Mouse (Mus musculus): Measurements from ENCODE around the gene Mapk1ip1.

Gene Mapk1ip1

DNA sequence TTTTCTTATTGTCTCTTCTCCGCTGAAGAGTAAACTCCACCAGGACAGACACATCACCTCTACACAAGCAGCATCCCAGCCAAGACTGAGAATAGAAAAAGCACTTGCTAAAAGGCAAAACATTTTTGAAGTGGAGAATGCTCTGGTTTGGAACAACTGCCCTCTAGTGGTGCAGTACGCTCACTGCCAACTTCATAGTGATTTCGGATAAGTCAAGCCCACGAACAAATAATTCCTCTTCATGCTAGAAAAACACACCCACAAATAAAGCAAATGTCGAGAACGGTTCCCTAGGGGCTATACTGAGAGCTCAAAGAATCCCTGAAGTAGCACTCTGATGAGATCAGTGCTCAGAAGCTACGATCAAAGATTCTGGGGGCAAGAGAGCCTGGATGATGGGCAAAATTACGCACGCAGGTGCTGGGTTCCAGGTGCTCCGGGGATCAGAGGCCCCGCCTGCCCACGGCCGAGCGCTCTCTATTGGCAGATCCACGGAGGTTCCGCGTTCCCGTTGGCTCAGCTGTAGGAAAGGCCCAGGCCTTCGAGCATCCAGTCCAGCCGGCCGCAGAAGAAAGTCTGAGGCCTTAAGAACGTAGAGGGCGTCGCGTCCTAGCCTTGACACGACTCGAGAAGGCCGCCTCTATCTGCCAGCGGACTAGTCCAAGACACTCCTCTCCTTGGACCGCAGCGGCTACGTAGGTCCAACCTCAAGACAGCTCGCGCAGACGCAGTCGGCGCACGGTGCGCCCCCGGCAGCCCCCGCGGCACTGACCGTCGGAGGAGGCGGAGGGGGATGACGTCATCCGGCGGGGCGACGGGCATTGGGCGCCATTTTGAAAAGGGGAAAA, at the start of gene Mapk1ip1, which contains the start of gene Ppp2r2d:
Gene Mapk1ip1 (minus strand): TSS at position 730 of the 848 bp plus-strand sequence.
Gene Ppp2r2d (plus strand): TSS at position 536 of the 848 bp plus-strand sequence.
- peak; percentile 95 for DNase-seq (ENCODE audit: low spot score)

DNA sequence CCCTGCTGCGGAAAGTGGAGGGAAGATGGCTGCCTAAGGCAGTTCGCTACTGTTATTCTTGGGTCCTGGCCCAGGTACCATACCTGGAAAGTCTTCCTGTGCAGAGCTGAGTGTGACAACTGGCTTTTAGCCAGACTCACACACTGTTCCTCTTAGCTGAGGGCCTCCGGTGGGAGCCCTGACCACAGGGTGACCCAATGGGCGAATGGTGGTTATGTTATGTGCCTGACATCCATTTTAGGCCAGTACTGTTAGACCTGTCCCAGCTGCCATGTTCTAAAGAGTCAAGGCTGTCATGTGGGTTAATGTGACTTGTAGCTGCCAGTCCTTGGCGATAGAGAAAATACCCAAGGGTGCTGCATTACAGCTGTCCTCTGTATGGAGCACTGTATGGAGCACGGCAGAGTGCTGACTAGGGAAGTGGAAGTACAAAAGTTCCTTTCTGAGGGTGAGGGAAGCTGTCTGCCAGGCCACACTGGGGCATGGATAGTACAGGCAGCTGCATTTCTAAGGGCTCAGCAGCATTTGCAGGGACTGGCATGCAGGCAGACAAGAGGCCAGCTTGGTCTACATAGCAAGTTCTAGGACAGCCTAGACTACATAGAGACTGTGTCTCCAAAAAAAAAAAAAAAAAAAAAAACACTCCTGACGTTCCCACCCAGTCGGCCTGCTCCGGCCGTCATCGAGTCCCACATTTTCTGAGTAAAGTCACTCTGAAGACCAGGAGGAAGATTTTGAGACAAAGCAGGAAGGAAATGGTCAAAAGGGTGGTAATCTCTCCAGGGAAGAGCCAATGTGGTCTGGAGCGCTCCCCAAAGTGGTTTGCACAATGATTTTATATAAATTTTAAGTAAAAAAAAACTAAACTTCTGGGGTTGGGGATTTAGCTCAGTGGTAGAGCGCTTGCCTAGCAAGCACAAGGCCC, 39.6 kb upstream of the Mapk1ip1 start:
- DNase-seq (ENCODE audit: low spot score), result no peak

DNA sequence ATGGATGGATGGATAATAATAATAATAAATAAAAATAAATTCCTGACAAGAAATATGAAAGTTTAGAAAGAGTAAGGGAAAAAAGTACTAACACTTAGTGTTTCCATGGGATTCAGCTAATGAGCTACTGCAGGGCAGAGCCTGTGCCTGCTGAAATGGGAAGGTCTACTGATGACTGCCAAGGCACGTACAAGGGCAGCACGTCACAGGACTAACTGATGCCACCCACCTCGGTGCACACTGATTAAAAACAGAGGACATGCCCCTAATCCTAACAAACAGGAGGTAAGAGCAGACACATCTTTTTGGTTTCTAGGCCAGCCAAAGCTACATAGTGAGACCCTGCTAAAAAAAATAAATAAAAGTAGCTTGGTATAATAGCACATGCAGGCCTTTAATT, 37.7 kb upstream of the Mapk1ip1 start:
- DNase-seq (ENCODE audit: low spot score), result no peak

DNA sequence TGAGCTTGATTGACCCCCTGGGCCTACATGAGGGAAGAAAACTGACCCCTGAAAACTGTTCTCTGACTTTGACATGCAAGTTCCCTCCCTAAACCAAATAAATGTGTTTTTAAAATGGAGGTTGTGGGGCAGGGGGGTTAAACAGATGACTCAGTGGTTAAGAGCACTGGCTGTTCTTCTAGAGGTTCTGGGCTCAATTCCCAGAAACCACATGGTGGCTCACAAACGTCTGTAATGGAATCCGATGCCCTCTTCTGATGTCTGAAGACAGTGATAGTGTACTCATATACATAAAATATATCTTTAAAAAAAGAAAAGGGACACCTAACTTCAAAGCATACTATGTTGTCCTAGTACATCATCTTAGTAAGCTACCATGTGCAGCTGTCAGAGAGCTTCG, 29.0 kb upstream of the Mapk1ip1 start:
- no peak for DNase-seq (ENCODE audit: low spot score)

DNA sequence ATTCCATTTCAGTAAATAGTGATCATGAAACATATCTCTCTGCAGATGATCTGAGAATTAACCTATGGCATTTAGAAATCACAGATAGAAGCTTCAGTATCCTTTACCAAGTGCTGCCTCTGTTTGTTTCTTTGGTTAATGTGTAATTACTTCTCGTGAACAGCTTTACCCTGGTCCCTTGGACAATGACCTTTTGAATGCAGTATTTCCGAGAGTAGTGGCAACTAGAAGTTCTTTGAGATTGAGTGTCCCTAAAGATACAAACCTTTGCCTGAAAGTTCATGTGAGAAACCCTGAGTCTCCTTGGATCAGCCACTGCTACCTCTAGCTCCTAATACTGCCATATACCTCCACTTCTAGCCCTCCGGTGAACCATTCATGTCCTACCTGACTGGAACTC, 26.9 kb upstream of the Mapk1ip1 start:
- no peak for DNase-seq (ENCODE audit: low spot score)

DNA sequence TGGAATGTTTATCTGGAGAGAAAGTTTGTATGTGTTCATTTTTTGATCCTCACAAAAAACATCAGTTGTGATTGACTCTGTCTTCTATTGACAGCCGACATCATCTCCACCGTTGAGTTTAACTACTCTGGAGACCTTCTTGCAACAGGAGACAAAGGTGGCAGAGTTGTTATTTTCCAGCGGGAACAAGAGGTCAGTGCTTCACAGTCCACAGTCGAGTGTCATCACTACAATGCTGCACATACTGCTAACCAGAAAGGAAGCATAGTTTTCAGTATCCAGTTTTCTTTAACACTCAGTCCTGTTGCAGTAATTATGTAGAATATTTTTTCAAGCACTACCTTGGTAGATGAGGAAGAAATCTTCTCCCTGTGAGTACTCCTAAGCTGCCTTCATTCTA, 22.2 kb upstream of the Mapk1ip1 start:
- no peak for DNase-seq (ENCODE audit: low spot score)

DNA sequence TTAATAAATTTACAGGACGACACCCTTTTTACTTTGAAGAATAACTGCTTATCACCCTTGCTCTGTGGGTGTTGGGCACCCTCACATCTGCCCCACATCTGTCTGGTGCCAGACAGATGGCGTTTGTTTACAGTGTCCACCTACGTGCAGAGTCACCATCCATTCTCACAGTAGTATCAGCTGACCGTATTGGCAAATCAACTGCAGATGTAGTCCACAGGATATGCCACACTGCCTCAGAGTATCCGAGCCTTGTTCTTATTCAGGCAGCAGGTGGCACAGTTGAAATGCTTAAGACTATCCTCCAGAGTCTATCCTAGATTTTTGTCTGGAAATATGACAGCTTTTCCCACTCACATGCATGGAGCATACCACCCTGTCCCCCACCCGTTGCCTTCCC, 21.2 kb upstream of the Mapk1ip1 start:
- DNase-seq (ENCODE audit: low spot score), result no peak

DNA sequence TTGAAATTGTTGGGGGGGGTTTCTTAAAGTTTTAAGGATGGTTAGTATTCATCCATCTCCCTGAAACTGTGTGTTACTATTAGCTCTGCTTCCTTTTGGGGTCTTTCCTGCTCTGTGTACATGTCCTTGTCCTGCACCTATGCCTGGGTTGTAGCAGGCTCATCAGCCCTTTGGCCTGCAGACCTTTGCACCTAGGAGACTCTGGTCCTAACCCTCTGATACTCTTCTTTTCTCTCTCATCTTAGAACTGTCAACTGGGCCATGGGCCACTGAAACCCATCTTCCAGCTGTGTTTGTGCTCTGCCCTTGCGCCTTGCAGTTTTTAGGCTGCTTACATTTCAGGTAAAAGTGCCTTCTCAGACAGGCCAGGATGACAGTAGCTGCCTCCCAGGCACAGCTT, 18.7 kb upstream of the Mapk1ip1 start:
- DNase-seq (ENCODE audit: low spot score), result no peak

DNA sequence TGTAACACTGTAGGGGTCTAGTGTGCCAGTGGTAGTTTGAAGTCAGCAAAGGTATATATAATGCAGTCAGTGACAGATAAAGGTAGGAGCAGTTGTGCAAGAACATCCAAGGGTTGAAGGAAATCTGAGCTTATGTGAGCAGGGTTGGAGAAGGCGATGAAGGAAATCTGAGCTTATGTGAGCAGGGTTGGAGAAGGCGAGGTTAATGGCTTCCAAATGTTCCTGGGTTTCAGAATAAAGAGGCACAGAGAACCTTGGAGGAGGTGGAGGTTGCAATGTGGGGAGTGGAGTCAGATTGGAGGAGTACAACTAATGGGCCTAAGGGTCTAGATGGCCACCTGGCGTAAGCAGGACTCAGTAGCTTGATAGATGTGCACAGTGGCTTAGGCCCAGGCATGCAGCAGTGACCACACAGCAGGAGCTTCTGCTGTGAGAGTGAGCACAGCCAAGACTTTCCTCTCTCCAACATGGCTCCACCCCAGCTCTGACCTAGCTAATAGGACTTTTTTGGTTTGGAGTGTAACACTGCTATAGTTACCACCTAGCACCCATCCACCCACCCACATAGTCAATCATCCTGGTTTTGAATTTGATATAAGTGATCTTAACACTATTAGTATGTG, 18.0 kb upstream of the Mapk1ip1 start:
- DNase-seq (ENCODE audit: low spot score), result no peak

DNA sequence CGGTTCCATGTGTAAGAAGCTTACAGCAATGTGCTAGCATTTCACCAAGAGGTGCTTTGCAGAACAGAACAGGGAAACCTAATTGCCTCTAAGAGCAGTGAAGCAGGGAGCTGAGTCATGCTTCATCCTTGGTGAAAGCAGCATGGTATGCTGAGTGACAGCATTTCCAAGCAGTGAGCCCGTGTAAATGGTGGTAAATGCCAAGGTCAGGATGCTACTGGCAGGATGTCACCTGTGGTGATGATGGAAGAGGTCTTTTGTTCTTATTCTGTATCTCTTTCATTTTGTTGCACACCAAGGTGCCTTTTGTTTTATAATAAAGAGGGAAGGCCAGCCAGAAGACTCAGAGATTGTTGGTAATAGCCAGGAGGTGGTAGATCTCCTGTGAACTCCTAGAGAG, 10.6 kb upstream of the Mapk1ip1 start:
- DNase-seq (ENCODE audit: low spot score), result no peak

DNA sequence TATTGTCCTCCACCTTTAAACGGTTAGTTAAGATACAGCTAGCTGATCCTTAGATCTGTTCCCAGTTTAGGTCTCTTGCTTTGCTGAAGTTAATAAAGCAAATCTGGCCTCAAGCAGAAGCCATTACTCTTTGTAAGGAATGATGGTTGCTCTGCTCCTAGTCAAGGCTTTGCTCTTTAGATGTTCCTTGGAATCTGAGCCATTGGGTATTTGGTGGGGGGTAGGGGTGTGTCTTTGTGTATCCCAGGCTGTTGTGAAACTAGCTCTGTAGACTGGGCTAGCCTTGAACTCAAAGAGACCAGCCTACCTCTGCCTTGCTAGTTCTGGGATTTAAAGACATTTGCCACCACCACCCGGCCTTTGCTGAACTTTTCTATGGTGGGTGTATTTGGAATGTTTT, 8.1 kb upstream of the Mapk1ip1 start:
- no peak for DNase-seq (ENCODE audit: low spot score)

DNA sequence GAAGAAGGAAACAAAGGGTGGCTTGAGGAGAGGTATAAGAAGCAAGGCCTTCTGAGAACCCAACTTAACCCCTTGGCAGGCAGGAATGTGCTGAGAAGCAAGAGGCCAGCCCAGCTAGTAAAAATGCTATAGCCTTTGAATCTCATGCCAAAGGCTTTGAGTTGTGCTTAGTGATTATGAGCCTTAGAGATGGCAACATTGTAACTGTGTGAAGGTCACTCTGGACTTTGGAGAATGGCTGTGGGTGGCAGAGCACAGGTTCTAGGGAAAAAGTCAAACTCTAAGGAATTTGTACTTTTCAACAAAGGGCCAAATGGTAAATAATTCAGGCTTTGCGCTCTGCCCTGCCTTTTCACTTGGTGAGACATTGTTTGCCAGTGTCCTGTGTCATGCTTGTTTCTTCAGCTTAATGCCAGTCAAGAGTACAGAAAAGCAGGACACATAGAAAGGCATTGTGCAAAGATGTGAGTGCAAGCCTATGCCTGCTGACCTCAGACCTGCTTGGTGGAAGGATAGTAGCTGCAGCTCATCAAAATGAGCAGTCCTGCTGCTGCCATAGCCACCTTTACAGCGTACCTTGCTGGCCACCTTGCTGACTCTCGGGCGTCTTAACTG, 7.5 kb upstream of the Mapk1ip1 start:
- no peak for DNase-seq (ENCODE audit: low spot score)

DNA sequence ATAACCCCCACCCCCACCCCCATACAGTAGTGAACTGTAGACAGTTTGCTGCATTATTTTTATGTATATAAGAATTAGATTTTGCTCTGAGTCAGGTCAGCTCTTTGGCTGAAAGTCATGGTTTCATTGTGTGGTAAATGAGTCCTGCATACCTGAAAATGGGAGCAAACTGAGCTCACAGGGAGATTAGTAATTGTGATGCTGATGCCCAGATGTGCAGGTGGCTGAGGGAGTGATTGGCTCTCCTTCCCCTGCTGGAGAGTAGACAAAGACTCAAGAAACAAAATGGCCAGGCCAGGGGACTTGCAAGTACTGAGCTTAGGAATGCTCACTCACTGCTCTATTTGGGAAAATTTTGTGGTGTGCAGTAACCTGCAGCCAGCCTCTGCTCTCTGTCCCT, 4.0 kb upstream of the Mapk1ip1 start:
- no peak for DNase-seq (ENCODE audit: low spot score)

DNA sequence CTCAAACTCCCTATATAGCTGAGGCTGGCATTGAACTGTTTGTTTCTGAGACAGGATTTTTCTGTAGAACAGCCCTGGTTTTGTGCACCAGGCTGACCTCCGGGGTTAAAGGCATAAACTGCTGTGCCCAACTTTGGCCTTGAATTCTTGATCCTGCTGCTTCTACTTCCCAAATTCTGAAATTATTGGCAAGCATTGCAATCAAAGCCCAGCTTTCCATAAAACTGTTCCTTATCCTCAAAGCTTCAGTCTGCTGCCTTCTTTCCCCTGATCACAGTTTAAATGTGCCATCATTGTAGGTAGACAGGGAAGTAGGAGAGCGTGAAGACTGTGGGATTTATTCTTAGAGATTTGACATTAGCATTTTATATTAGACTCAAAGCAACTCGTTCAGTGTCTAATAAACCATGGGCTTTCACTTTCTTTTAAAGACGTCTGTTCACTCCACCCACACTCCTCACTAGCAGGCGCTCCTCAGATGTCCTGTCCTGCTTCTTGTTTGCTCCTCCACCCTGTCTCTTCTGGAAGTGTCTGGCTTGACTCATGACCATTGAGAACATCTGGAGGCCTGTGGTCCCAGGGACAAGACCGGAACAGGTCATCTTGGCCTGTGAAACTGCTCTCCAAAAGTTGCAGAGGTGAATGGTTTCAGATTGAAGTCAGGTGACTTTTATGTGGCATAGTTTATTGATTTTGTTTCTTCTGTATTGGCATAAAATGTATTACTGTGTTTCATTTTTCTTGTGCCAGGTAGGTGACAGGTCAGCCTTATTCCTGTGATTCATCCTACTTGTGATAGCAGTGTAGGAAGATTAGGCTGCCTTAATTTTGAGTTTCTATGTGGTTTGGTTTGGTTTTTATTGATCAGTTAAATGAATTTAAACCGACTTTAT, 2.2 kb upstream of the Mapk1ip1 start:
- no peak for DNase-seq (ENCODE audit: low spot score)

DNA sequence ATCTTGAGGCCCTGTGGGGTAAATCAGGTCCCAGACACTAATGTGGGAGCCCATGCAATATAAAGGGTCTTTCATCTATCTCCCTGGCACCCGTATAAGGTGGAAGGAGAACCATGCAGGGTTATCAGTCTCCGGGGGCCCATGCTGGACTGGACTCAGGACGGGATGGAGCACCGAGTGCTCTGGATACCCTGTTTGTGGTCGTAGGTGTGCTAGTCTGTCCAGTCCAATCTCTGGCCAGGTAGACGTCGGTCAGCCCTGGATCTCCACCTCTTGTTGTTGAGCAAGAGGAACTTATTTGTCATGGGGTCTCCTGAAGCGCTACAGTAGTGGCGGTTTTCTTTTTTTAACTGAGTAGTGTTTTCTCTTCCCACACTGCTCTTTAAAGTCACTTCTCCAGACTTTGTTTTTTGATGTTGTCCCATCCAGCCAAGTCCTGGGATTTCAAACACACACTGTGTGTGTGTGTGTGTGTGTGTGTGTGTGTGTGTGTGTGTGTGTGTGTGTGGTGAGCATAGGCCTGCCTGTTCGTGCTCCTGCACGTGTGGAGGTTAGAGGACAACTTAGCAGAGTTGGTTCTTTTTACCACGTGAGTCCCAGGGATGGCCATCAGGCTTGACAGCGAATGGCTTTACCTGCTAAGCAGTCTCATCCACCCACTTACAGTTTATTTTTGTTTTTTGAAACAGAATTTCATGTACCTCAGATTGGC, 1.4 kb upstream of the Mapk1ip1 start:
- no peak for DNase-seq (ENCODE audit: low spot score)

DNA sequence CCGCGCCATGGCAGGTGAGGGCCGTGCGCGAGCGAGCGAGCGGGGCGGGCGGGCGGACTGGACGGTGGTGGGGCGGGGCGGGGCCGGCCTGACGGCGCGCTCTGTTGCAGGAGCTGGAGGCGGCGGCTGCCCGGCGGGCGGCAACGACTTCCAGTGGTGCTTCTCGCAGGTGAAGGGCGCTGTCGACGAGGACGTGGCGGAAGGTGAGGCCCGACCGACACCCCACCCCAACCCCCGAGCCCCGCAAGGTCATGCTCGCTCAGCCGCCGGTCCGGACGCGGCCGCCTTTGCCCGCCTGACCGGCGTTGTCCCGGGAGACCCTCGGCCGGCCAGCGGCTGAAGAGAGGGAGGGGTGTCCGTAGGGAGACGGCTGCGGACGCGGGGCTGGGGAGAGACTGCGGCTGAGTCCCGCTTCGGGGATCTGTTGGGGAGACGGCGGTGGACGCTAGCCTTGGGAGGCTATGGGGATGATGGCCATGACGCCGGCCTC, 474 bp upstream of the Mapk1ip1 start:
- no peak for DNase-seq (ENCODE audit: low spot score)

DNA sequence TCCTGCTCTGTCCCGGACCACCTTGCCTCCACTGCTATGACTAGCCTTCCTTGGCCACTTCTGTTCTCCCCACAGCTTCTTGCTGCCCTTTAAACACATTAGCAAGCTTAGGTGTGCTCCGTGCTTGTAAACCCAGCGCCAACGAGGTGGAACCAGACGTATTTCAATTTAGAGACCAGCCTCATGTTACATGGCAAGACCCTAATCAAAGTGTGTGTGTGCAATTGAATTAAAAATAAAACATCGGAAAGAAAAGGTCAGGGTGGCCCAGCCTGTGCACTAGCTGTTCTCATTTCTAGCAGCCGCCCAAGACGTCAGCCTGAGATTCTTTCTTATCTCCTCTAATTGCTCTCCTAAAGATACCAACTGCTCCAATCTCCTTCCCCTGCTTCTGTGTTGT, 962 bp downstream of the Mapk1ip1 start:
- DNase-seq (ENCODE audit: low spot score), result no peak

DNA sequence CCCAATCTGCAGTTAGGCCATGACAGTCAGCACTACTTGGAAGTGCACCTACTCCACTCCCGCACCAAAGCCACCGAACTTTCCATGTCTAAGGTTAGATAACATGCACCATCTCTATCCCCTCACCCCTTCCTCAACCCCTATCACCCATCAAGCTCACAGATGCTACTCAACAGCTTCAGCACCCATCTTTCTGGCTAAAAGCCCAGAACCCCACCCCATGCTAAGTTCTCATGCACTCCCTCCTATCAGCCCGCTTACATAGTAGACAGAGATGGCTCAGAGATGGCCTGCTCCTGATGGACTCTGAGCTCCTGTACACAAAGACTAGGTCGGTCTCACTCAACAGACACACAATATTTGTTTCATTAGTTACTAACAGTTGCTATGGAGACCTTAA, 2.7 kb downstream of the Mapk1ip1 start:
- no peak for DNase-seq (ENCODE audit: low spot score)

DNA sequence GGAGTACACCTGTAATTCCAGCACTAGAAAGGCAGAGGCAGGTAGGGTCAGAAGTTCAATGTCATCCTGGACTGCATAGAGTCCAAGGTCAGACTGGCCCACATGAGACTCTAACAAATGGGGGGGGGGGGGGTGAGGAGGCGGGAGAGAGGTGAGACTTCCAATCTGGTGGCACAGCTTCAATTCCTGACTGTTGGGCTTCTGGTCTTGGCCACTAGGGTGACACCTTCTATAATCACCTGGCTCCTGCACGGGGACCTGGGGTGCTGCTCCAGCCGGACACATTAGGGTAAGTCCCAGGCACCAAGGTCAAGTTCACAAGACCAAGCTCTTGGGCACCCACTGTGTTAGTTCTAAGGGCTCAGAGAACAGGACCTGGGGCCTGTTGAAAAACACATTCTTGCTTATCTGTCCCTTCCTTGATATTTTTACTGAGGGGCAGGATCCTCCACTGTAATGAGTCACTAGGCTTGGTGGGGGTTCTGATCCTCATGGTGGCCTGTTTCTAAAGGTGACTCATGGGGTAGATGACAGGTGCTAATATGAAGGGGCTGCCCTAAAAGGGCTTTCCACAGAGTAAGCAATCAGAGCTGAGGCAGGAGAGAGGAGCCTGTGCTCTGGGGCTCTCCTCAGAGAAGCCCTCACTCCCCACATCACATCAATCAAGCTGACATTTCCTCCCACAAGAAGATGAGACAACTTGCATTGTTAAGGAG, 4.5 kb downstream of the Mapk1ip1 start:
- no peak for DNase-seq (ENCODE audit: low spot score)

DNA sequence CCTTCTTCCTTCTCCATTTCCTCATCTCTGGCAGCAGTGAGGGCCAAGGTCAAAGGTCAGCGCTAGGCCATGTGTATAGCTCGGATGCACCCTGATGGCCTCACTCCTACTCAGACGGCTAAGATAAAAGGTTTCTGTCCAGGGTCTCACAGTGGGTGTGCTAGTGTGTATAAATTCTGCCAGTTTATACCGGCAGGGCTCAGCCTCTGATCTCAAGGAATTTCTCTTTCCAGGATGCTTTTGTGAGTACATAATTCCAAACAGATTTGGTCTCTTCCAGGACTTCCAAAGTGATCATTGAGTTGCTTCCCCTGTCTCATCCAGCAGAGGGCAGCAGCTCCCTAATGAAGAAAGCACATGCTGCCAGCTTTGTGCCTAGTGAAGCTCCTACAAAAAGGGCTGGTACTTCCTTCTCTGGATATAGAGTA, 5.5 kb downstream of the Mapk1ip1 start:
- peak; percentile 42 for DNase-seq (ENCODE audit: low spot score)

Data from T-cell, adult 2 months (primary cell).